Mouse (Mus musculus): ENCODE measurements at regions not wholly inside any gene's neighbourhood (a gene's known extent, or its start where the extent isn't known, plus 50 kb on each side); places are given as distances from the start of the nearest gene placed in this dataset.

GRCm38 (mm10) chr8:109012655-109013054 is 481.2 kb upstream of the Pmfbp1 start:
- DNase-seq (ENCODE audit: low read depth, low spot score), result peak; percentile 84

- no peak for DNase-seq (ENCODE audit: low read depth, low spot score)
These were observed 480.2 kb upstream of the Pmfbp1 start for GRCm38 (mm10) chr8:109013577-109013976.

- peak; percentile 83 for DNase-seq (ENCODE audit: low read depth, low spot score)
These were observed 479.1 kb upstream of the Pmfbp1 start for GRCm38 (mm10) chr8:109014746-109015145.

GRCm38 (mm10) chr8:109019565-109019964 is 474.3 kb upstream of the Pmfbp1 start:
- no peak for DNase-seq (ENCODE audit: low read depth, low spot score)

GRCm38 (mm10) chr8:109020102-109020501 is 473.7 kb upstream of the Pmfbp1 start:
- DNase-seq (ENCODE audit: low read depth, low spot score), result no peak

GRCm38 (mm10) chr8:109027923-109028322 is 465.9 kb upstream of the Pmfbp1 start:
- no peak for DNase-seq (ENCODE audit: low read depth, low spot score)

GRCm38 (mm10) chr8:109053608-109054007 is 440.2 kb upstream of the Pmfbp1 start:
- DNase-seq (ENCODE audit: low read depth, low spot score), result no peak

- peak; percentile 21 for DNase-seq (ENCODE audit: low read depth, low spot score)
These were observed 434.7 kb upstream of the Pmfbp1 start for GRCm38 (mm10) chr8:109059152-109059551.

GRCm38 (mm10) chr8:109062376-109062775 is 431.5 kb upstream of the Pmfbp1 start:
- DNase-seq (ENCODE audit: low read depth, low spot score), result no peak

- DNase-seq (ENCODE audit: low read depth, low spot score), result no peak
These were observed 420.1 kb upstream of the Pmfbp1 start for GRCm38 (mm10) chr8:109073715-109074114.

- DNase-seq (ENCODE audit: low read depth, low spot score), result peak; percentile 91
These were observed 418.8 kb upstream of the Pmfbp1 start for GRCm38 (mm10) chr8:109075006-109075405.

- DNase-seq (ENCODE audit: low read depth, low spot score), result peak; percentile 50
These were observed 414.6 kb upstream of the Pmfbp1 start for GRCm38 (mm10) chr8:109079223-109079622.

GRCm38 (mm10) chr8:109081295-109081694 is 412.5 kb upstream of the Pmfbp1 start:
- no peak for DNase-seq (ENCODE audit: low read depth, low spot score)

- DNase-seq (ENCODE audit: low read depth, low spot score), result no peak
These were observed 408.7 kb upstream of the Pmfbp1 start for GRCm38 (mm10) chr8:109085134-109085533.

GRCm38 (mm10) chr8:109087781-109088180 is 406.0 kb upstream of the Pmfbp1 start:
- DNase-seq (ENCODE audit: low read depth, low spot score), result no peak

- DNase-seq (ENCODE audit: low read depth, low spot score), result peak; percentile 64
These were observed 394.2 kb upstream of the Pmfbp1 start for GRCm38 (mm10) chr8:109099671-109100070.

GRCm38 (mm10) chr8:109101416-109101815 is 392.4 kb upstream of the Pmfbp1 start:
- DNase-seq (ENCODE audit: low read depth, low spot score), result no peak

GRCm38 (mm10) chr8:109104798-109105326 is 389.0 kb upstream of the Pmfbp1 start:
- DNase-seq (ENCODE audit: low read depth, low spot score), result no peak

GRCm38 (mm10) chr8:109105693-109106092 is 388.1 kb upstream of the Pmfbp1 start:
- DNase-seq (ENCODE audit: low read depth, low spot score), result no peak

- no peak for DNase-seq (ENCODE audit: low read depth, low spot score)
These were observed 386.9 kb upstream of the Pmfbp1 start for GRCm38 (mm10) chr8:109106971-109107370.

- peak; percentile 11 for DNase-seq (ENCODE audit: low read depth, low spot score)
These were observed 386.1 kb upstream of the Pmfbp1 start for GRCm38 (mm10) chr8:109107762-109108161.

- DNase-seq (ENCODE audit: low read depth, low spot score), result no peak
These were observed 384.4 kb upstream of the Pmfbp1 start for GRCm38 (mm10) chr8:109109390-109109789.

- no peak for DNase-seq (ENCODE audit: low read depth, low spot score)
These were observed 372.1 kb upstream of the Pmfbp1 start for GRCm38 (mm10) chr8:109121776-109122175.

GRCm38 (mm10) chr8:109142495-109143158 is 351.2 kb upstream of the Pmfbp1 start:
- DNase-seq (ENCODE audit: low read depth, low spot score), result no peak
